Mouse (Mus musculus) heart, adult 2 months (tissue): ENCODE data around the gene L3mbtl1. TPM values are rescaled to one million over a fixed set of nuclear protein-coding genes. Genes with fewer than 3 reads are reported as not detected.

ENCODE experiments used
- DNase-seq, 2 experiments: peaks; one replicate each; pipeline ENCODE4 v3.0.0; 2021
- H3K27ac ChIP-seq: fragments of 200-600 bp; 2 replicates; pipeline ENCODE4 v1.8.1; 2022
- H3K27me3 ChIP-seq: fragments of 200-500 bp; 2 replicates; pipeline ENCODE4 v1.6.1; 2012; ENCODE audit warnings: mild to moderate bottlenecking, low read length, inconsistent platforms, mixed read lengths; ENCODE audit not compliant: control insufficient read depth, insufficient read depth
- H3K36me3 ChIP-seq: fragments of 200-500 bp; 2 replicates; pipeline ENCODE4 v1.6.1; 2012; ENCODE audit warnings: low read length, inconsistent platforms; ENCODE audit not compliant: control insufficient read depth, insufficient read depth
- H3K4me1 ChIP-seq: fragments of 200-500 bp; 2 replicates; pipeline ENCODE4 v1.6.1; 2011; ENCODE audit warnings: low read length; ENCODE audit not compliant: control insufficient read depth, insufficient read depth
- H3K4me3 ChIP-seq: fragments of 200-600 bp; 2 replicates; pipeline ENCODE4 v1.8.1; 2022
- H3K79me2 ChIP-seq: fragments of 200-500 bp; replicated peaks from 2 replicates; pipeline ENCODE4 v1.6.1; 2012; ENCODE audit warnings: mild to moderate bottlenecking, inconsistent platforms, low read length, moderate library complexity, mixed read lengths; ENCODE audit not compliant: control insufficient read depth, insufficient read depth
- H3K9ac ChIP-seq: fragments of 200-500 bp; 2 replicates; pipeline ENCODE4 v1.6.1; 2012; ENCODE audit warnings: low read depth, mild to moderate bottlenecking, control low read depth, inconsistent platforms, low read length, mixed read lengths
- CTCF ChIP-seq: fragments of 200-600 bp; IDR thresholded peaks from 2 replicates; pipeline ENCODE4 v1.8.1; 2022; ENCODE audit warnings: antibody characterized with exemption, mild to moderate bottlenecking, moderate library complexity
- EP300 ChIP-seq: fragments of 200-500 bp; IDR thresholded peaks from 2 replicates; pipeline ENCODE4 v1.6.1; 2011; ENCODE audit warnings: low read depth, low read length, control low read depth; ENCODE audit not compliant: insufficient read depth
- POLR2A ChIP-seq: fragments of 200-500 bp; IDR thresholded peaks from 2 replicates; pipeline ENCODE4 v1.6.1; 2011; ENCODE audit warnings: mild to moderate bottlenecking, low read depth, low read length, control low read depth; ENCODE audit not compliant: insufficient read depth
- WGBS: fragments of 180-500 bp; shearing (Covaris S2); methylation state at CpG from one replicate; pipeline ENCODE4 v1.1.7; 2018; 5-methylcytosine and 5-hydroxymethylcytosine counted together
- intact Hi-C: fragments of 180-260 bp; cut with DNase I; formaldehyde crosslinking; loops from one replicate; pipeline ENCODE4 v1.15.1; 2025
- polyA plus RNA-seq: library from polyadenylated mRNA; depleted of rRNA; stranded (reverse); fragments of >200 nt; gene quantifications from 2 replicates; pipeline ENCODE4 v1.2.3, GENCODE M21; 2012
- total RNA-seq, 2 experiments: library from RNA; stranded (reverse); gene quantifications; 2 replicates each; pipeline ENCODE4 v1.2.3; 2021

The L3mbtl1 gene
- total and polyA plus RNA-seq, 3 experiments: 0.10 to 0.65 TPM; not detected in 1

DNA sequence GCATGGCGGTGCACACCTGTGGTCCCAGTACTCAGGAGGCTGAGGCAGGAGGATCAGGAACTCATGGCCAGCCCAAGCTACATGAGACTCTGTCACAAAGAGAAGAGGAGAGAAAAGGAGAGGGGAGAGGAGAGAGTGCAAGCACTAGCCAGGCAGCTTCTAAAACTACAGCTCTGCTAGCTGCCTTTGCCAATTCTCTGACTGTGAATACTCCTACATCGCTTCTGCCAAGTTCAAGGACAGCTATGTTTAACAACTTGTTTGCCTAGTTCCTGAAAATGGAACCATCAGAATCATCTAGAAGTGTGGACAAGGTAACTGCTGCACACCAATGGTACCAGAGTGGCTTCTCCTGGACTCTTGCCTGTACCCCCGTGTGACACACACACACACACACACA is 29.2 kb upstream of the L3mbtl1 start:
- TF ChIP-seq POLR2A: no peak
- TF ChIP-seq CTCF: no peak
- no peak for TF ChIP-seq EP300
- no peak overlapping the region for H3K27ac ChIP-seq
- intact Hi-C loops: no loop called here
- no peaks in the 10 kb centered on the region for H3K79me2 ChIP-seq
- no peaks in the 10 kb centered on the region for H3K27me3 ChIP-seq
- H3K4me1 ChIP-seq: no peaks in the 10 kb centered on the region
- 50% methylated on average over 3 of the region's 3 CpGs for WGBS
- H3K9ac ChIP-seq: no peak overlapping the region
- no peaks in the 10 kb centered on the region for H3K36me3 ChIP-seq
- no peak overlapping the region for H3K4me3 ChIP-seq
- no peak for DNase-seq

DNA sequence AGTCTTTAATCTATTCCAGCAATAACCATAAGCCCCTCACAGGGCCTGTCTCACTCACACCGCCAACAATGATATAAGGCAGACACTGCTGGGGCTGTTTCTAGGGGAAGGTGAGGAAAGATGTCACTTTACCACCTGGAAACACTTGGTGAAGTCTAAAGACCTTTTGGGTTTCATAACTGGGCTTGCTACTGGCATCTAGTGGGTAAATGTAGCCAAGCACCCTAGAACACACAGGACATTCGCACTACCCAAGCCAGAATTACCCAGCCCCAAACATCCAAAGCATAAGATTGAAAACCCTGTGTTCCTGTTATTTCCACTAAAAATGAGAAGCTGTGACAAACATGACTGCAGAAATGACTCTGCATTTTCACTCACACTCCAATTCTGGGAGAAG is 28.8 kb upstream of the L3mbtl1 start:
- Histone ChIP-seq H3K36me3 (no peaks in the 10 kb centered on the region), H3K27ac (no peak overlapping the region), H3K9ac (no peak overlapping the region), H3K4me3 (no peak overlapping the region), H3K79me2 (no peaks in the 10 kb centered on the region), H3K4me1 (no peaks in the 10 kb centered on the region), H3K27me3 (no peaks in the 10 kb centered on the region)
- TF ChIP-seq CTCF: peak; percentile 59
- no peak for TF ChIP-seq POLR2A
- DNase-seq: no peak
- WGBS: 26% methylated on average over 2 of the region's 2 CpGs
- intact Hi-C loops: no loop called here

DNA sequence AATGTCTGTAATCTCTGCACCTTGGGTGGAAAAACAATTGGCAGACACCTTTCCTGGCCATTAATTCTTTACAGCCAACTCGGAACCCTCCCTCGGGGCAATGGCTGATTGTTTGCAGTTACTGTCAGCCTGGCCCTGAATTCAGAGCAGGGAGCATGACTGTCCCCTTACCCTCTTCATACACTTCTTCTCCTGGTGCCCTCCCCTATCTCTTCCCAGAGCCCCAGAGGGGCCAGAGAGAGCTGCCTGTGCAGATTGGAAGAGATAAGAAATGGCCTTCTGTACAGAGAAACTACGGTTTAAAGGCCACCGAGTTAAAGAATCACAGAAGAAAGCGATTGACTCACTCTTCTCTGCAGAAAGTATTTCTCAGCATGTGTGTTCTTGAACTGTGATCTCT is 23.3 kb upstream of the L3mbtl1 start:
- peak in 1 of 2 experiments; percentile 8 for DNase-seq
- 49% methylated on average over 5 of the region's 5 CpGs for WGBS
- Histone ChIP-seq H3K27me3 (no peaks in the 10 kb centered on the region), H3K9ac (no peak overlapping the region), H3K4me3 (no peak overlapping the region), H3K79me2 (no peaks in the 10 kb centered on the region), H3K27ac (no peak overlapping the region), H3K36me3 (no peaks in the 10 kb centered on the region), H3K4me1 (no peaks in the 10 kb centered on the region)
- TF ChIP-seq POLR2A (no peak), CTCF (no peak), EP300 (no peak)
- intact Hi-C loops: no loop called here

DNA sequence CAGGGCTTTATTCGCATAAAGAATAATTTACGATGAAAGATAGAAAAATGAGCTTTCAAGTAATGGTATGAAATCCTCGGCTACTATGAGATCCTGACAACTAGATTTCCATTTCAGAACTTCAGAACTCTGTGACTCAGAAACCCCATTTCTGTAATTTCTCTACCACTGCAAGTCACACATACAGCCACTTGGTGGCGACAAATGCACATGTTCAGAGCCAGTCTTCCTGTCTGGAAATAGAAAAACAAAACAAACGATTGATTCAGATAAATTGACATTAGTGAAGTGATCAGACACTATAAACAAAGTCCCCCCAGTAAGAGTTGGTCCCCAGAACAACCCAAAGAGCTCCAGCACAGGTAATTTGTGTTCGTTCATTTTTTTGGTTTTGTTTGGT is 21.1 kb upstream of the L3mbtl1 start:
- peak; percentile 94 for TF ChIP-seq CTCF
- no peak for TF ChIP-seq POLR2A
- Histone ChIP-seq H3K27me3 (no peaks in the 10 kb centered on the region), H3K4me3 (no peak overlapping the region), H3K4me1 (no peaks in the 10 kb centered on the region), H3K9ac (no peak overlapping the region), H3K79me2 (no peaks in the 10 kb centered on the region), H3K27ac (no peak overlapping the region), H3K36me3 (no peaks in the 10 kb centered on the region)
- WGBS: 8% methylated on average over 6 of the region's 6 CpGs
- DNase-seq: peak; percentile 38 to 51
- intact Hi-C loops: loop anchor here (1.0 to 2.0 kb wide), 3 partner anchors 47 to 409 kb away; no protein-coding TSS in a partner anchor

DNA sequence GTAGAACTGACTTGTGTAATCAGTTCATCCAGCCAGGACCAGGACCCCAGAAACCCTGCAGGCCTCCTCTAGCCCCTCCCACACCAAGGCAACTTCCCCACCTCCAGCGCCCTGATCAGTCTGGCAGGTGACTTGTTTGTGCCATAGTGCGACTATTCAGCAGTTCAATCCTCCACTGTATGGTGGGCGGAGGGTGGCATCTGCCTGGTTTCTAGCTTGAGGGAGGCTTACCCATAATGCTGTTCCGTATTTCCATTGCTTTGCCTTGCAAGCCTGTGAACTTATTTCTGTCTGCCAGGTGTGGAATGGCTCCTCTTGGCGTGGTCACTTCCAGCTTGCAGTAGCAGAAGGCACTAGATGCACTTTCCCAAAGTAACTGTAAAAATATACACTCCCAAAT is 20.4 kb upstream of the L3mbtl1 start:
- Histone ChIP-seq H3K4me3 (no peak overlapping the region), H3K4me1 (no peaks in the 10 kb centered on the region), H3K27ac (no peak overlapping the region), H3K27me3 (no peaks in the 10 kb centered on the region), H3K36me3 (no peaks in the 10 kb centered on the region), H3K79me2 (no peaks in the 10 kb centered on the region), H3K9ac (no peak overlapping the region)
- intact Hi-C loops: loop anchor here (1.0 to 2.0 kb wide), 3 partner anchors 46 to 408 kb away; no protein-coding TSS in a partner anchor
- DNase-seq: no peak
- TF ChIP-seq EP300 (no peak), POLR2A (no peak), CTCF (no peak)
- WGBS: 82% methylated on average over 5 of the region's 5 CpGs

DNA sequence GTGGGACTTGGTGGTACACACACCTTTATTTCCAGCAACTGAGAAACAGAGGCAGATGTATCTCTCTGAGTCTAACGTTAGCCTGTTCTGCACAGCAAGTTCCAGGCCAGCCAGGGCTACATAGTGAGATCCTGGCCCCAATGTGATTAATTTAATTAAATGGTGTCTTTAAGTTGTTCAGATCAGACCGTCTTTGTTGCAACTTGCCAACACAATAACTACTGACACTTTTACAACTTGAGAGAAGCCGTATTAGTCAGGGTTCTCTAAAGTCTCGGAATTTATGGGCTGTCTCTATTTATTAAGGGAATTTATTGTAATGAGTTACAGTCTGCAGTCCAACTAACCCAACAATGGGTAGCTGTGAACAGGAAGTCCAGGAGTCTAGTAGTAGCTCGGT is 19.1 kb upstream of the L3mbtl1 start:
- Histone ChIP-seq H3K27me3 (no peaks in the 10 kb centered on the region), H3K79me2 (no peaks in the 10 kb centered on the region), H3K4me3 (no peak overlapping the region), H3K36me3 (no peaks in the 10 kb centered on the region), H3K9ac (no peak overlapping the region), H3K27ac (no peak overlapping the region), H3K4me1 (no peaks in the 10 kb centered on the region)
- no peak for TF ChIP-seq POLR2A
- no peak for TF ChIP-seq EP300
- TF ChIP-seq CTCF: no peak
- intact Hi-C loops: no loop called here
- DNase-seq: no peak
- WGBS: 81% methylated on average over 5 of the region's 5 CpGs
